Mouse (Mus musculus): Measurements from ENCODE around the gene Frmd4b.

DNA sequence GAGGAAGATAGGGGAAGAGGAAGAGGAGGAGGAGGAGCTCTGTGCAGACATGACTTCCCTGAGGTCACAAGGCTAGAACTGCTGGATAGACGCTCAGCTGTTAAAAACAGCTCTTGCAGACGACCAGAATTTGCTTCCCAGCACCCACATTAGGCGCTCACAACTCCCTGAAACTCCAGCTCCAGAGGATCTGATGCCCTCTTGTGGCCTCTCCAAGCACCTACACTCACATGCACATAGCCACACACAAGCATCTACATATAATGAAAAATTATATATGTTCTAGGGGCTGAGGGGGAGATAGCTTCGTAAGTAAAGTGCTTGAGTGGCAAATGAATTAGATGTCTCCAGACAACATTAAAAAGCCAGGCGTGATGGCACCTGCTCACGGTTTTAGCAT lies 378.0 kb downstream of the Frmd4b start:
- TF ChIP-seq POLR2A (IDR thresholded peaks at IDR 0.05; ENCODE audit: control insufficient read depth, low read depth, low read length), result no peak
- TF ChIP-seq CTCF (IDR thresholded peaks at IDR 0.05; ENCODE audit: control insufficient read depth, insufficient read depth, insufficient replicate concordance, low read depth, low read length), result no peak
